Mouse (Mus musculus) megakaryocyte progenitor cell, adult 5-6 weeks (primary cell): ENCODE measurements at regions not wholly inside any gene's neighbourhood (a gene's known extent, or its start where the extent isn't known, plus 50 kb on each side); places are given as distances from the start of the nearest gene placed in this dataset.

Experiments used
- ATAC-seq: replicated peaks from 2 replicates; pipeline ENCODE4 v1.8.0; 2016; ENCODE audit warnings: mild to moderate bottlenecking, moderate TSS enrichment, inconsistent platforms; ENCODE audit not compliant: poor library complexity

DNA sequence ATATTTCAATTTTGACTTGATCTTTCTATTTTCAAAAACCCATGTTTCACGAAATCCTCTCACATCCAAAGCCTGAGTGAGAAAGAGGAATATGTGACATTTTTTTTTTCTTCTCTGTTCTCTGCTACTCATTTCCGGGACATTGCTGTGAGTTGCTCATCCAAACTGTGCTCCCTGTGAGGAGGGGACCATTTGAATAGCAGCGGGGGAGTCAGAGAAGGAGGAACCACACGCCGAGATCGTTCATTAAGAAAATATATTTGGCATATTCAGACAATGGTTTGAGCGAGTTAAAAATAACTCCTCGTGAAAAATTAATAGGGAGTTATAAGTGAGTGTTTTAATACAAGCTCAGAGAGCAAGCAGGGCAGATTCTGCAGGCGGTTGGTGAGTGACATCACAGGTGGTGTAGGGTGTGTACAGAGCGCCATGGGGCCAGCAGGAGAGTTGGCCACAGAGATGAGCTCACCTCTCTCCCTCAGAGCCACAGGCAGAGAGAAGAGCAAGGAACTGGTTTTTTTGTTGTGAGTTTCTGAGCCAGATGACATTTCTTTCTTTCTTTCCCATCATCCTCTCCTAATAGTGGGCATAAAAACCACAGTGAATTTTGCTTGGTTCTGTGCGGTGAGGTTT lies 54.4 kb upstream of the Calcoco1 start:
- no peak for ATAC-seq

- ATAC-seq: no peak
Measured at GRCm38 (mm10) chr15:102780626-102781025, 58.6 kb upstream of the Calcoco1 start.

GRCm38 (mm10) chr15:102782988-102783799 lies 61.2 kb upstream of the Calcoco1 start:
- ATAC-seq: no peak

DNA sequence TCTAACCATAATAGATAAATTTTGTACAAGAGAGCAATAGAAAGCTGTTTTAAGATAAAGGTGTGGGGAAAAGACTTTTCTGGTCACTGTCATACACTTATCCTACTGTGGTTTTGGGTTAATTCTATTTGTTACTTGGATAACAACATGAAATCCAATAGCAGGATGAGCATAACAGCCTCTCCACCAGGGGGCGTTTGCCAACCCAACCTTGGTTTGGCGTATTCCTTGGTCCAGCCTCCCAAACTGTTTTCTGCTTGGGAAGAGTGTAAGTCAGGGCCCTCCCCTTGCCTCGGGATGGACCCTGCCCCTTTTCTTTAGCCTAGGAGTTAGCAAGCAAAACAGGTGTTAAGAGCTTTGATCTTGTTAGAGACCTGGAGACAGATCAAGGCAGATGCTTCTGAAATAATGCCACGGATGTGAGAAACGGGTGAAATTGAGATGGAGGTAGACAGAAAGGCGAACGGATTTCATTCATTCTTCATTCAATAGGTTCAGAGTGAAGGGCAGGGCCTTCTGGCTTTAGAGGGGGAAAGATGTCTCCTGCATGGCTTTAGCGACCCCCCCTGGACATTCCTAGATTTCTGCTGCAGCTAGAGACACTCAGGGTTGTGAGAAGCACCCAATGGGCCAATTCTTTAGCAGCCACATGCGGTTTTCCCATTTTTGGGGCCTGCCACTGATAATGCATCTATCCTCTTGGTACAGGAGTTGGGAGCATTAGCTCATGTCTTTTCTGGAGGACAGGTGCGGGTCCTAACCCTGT lies 63.3 kb upstream of the Calcoco1 start:
- ATAC-seq: peak; percentile 71

DNA sequence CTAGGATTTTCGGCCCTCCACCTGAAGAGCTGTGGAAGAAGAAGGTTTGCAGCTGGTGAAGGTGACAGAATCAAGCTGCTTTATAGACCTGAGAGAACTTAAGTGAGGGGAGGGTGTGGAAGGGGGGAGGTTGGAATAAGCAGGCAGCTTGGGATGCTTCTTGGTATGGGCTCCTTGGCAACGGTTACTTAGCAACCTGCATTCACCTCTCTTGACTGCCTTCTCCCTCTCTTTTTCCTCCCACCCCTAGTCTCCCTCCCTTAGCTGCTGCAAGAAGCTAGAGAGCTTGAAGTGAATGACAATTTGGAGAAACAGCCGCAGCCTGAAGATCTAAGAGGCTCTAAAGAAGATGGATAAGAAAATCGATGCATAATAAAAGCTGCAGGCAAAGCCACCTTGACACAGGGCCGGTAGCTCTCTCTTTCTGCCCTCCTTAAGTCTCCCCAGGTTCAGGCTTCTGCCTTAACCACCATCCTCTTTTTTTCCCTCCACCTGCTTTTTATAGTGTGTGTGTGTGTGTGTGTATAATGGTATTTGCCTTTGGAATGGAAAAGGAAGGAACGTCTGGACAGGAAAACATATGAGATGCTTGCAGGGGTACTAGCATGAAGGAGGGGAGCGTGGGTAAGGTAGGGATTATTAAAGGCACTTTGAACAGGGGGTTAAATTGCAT lies 67.0 kb upstream of the Calcoco1 start:
- no peak for ATAC-seq

DNA sequence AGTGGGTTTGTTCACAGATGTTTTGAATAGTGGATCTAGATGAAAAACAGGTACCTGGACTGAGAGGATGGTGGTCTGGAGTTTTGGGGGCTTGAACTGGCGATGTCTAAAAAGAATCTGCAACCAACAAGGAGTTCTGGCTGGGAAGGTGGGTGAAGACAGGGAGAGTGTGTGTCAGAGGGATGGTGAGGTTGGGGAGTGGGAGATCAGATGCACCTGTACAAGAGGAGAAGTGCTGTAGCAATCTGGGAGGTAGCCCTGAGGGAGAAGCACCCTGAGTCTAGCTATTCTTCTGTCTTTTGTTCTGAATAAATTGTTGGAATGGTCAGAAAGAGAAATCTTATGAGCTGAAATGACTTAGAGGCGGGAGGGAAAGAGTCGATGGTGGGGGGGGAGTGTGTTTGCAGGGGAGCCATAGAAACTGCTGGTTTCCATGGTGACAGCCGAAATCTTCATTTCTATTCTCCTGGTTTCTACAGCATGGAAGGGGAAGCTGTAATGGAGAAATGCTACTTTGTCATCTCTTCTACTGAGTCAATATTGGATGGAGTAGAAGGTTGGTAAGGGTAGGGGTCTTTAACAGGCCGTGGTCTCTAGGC lies 75.1 kb upstream of the Calcoco1 start:
- ATAC-seq: no peak

DNA sequence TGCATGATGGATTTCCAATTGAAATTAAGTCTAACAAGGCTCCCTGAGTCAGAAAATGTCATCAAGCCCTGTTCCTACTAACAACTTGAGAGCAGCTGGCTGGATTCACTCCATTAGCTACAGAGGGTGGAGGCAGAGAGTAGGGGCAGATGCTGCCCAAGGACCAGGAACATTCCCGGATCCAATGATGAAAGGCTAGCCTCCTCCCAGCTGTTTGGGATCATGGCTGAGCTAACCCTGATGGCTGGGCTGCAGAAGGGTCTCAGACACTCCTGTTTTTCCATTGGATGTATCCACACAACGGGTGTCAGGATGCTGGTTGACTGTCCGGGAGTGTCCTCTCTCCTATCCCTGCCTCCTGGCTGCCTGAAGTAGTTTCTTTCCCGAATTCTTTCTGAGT lies 78.1 kb upstream of the Calcoco1 start:
- no peak for ATAC-seq

DNA sequence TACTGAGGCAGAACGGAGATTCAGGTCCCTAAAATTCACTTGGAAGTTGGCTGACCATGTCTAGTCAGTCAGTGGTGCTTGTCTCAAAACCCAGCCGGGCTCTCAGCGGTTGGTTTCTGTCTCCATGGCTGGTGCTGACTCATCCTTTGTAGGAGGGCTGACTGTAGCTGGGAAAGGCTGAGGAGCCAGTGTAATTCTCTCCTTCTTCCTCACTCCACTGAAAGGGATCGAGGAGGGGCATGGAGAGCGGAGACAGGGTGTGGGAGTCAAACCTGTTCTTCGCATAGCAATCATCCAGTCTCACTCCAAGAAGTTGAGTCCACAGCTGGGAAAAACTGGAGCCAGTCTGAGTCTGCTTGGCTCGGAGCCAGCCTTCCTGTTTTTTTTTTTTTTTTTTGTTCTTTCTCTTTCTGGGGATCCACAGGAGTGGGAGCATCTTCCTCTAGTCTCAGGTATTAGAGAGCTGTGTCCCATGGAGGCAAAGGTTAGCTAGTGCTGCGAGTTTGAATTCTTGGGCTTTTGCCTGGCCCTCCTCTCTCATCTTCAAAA lies 80.4 kb upstream of the Calcoco1 start:
- ATAC-seq: no peak

DNA sequence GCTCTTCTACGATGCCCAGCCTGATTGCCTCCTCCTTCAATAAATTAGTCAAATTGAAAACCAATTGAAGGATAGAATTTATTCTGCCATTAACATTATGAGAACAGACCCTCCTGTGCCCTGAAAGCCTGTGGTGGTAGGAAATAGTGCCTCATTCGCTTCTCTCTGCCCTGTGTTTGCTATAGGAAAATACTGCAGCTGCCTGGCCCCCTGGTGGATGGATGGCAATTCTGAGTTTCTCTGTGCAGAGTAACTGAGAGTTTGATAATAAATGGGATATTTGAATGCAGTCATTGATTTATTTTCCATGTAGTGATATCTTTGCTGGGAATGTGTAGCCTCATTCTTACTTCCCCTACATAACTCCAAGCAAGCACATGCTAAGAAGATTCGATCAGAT lies 85.4 kb upstream of the Calcoco1 start:
- no peak for ATAC-seq

DNA sequence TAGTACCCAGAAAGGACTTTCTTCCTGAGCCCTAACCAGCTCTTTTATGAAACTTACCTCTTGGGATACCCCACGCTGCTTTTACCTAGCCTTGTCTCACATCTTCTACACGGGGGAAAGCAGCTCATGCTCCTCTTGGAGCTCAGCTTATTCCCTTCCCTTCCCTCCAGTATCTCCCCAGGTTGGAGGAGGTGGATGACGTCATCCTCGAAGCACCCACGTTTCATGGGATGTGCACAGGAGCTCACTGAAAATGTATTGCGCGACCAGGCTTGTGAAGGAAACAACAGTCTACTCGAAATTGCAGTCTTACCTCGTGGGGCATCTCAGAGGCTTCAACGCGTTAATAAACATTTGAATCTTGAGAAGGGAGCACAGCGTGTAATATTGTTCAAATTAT lies 97.2 kb upstream of the Calcoco1 start:
- ATAC-seq: no peak

DNA sequence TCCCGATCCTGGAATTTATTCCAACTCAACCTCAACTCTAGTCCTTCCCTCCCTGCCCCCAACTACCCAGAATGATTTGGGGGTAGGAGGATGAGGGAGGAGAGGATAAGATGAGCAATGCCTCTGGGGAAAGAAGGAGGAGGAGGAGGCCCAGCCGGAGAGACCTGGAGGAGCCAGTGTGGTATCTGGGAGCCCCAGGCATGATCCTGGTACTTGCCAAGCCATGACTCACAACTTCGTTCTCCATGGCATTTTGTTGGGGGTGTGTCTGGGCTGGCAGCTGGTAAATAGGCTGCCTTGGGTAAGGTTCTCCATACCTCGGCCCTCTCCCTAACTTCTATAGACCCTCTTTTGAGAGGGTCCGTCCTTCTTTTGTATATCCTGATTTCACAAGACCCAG lies 81.2 kb upstream of the Hoxc13 start:
- no peak for ATAC-seq

- no peak for ATAC-seq
Measured at GRCm38 (mm10) chr15:102862374-102862773, 58.5 kb upstream of the Hoxc13 start.

- no peak for ATAC-seq
Measured at GRCm38 (mm10) chr15:102866788-102867187, 54.1 kb upstream of the Hoxc13 start.
